Mouse (Mus musculus): ENCODE data around the gene Olfr90. TPM values are rescaled to one million over a fixed set of nuclear protein-coding genes. Genes with fewer than 3 reads are reported as not detected.
A peak's percentile ranks its signal among the peaks of the same experiment; 100 is the strongest.
"Not testable (repeated sequence)": the region's sequence is repeated elsewhere in the genome, so short reads cannot be mapped to it uniquely, and the experiment has no call there.

Gene Olfr90
- 0.17 TPM in 1 of 2 replicates, not detected in the other for polyA plus RNA-seq (2016; fragmentation: Nextera tagmentation; extraction: Ambion mirVana)

DNA sequence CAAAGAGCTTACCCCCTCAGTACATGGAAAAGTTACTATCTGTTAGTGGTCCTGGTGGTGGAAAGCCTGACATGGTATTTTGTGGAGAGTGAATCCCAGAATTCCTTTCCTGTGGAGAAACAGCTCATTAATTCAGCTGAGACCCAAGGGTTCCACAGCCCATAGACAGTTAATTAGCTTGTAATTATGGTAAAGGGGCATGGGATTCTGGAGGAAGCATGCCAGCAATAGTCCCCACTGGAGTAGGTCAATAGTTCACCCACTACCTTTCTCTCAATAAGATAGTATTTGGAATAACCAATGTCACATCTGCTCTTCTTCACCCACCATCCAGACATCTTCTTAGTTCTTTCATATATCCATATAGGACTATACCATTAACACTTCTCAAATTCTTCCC, at the start of gene Olfr90:
Olfr90 (minus strand) TSS at position 101 of the 400 bp plus-strand sequence.
- Histone ChIP-seq H3K9me3 (replicated peaks) (no peaks in the 10 kb centered on the region), H3K27ac (replicated peaks) (no peak within 1 kb of the TSS), H3K4me3 (no peak within 1 kb of the TSS), H3K27me3 (ENCODE audit: low read depth, poor library complexity, severe bottlenecking) (no peaks in the 10 kb centered on the region), H3K36me3 (no peaks in the 10 kb centered on the region), H3K4me1 (no peaks in the 10 kb centered on the region)
- no peak for DNase-seq (ENCODE audit: low spot score)

DNA sequence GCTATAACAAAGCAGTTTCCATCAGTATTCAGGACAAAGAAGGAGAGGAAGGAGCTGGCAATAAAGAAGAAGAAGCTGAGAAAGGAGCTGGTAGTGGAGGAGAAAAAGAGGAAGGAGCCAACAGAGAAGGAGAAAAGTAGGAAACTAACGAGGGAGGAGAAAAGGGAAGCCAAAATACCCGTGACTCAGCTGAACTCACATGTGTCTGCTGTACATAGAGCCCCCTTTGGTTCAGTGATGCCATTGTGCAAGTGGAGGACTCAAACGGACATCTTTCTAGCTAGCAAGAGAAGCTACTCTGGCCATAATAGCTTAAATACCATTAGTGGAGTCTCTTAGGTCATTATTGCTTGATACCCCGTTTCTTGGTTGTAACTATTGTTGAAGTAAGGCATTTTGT, 43.1 kb upstream of the Olfr90 start:
- not testable (repeated sequence) for H3K27ac ChIP-seq (replicated peaks); H3K4me3 ChIP-seq; H3K4me1 ChIP-seq; H3K27me3 ChIP-seq (ENCODE audit: low read depth, poor library complexity, severe bottlenecking); H3K9me3 ChIP-seq (replicated peaks); DNase-seq (ENCODE audit: low spot score); H3K36me3 ChIP-seq
- 75% methylated on average over 4 of the region's 4 CpGs for WGBS

DNA sequence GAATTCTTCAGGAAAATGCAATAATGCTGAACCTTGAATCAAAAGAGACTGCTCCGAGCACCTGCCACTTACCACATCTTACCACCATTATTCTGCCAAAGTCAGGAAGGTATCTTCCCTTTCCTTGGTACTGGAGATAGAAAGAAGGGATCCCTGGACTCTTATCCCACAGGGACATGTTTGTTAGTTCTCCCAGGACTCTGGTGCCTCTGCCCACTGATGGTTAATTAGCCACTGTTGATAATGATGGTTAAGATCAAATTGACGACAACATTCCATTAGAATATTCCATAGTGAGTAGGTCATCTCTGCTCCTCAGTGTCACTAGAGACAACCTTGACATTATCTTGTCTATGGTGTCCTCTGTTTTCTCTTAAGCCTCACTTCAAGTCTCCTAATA, 31.7 kb upstream of the Olfr90 start, which contains the start of gene Olfr92:
Olfr92 (minus strand) TSS at position 101 of the 400 bp plus-strand sequence.
- 94% methylated on average over 2 of the region's 2 CpGs for WGBS
- Histone ChIP-seq H3K27ac (replicated peaks) (no peak within 1 kb of the TSS), H3K4me3 (no peak within 1 kb of the TSS), H3K27me3 (ENCODE audit: low read depth, poor library complexity, severe bottlenecking) (no peaks in the 10 kb centered on the region), H3K4me1 (no peaks in the 10 kb centered on the region), H3K36me3 (no peaks in the 10 kb centered on the region), H3K9me3 (replicated peaks) (no peaks in the 10 kb centered on the region)
- no peak for DNase-seq (ENCODE audit: low spot score)

- H3K9me3 ChIP-seq (replicated peaks) = no peaks in the 10 kb centered on the region
- no peak within 1 kb of the TSS for H3K4me3 ChIP-seq
- H3K36me3 ChIP-seq = no peaks in the 10 kb centered on the region
- H3K4me1 ChIP-seq = no peaks in the 10 kb centered on the region
- 90% methylated on average over 1 of the region's 1 CpGs for WGBS
- no peak within 1 kb of the TSS for H3K27ac ChIP-seq (replicated peaks)
- H3K27me3 ChIP-seq (ENCODE audit: low read depth, poor library complexity, severe bottlenecking) = no peaks in the 10 kb centered on the region
- DNase-seq (ENCODE audit: low spot score) = no peak
Measured at GRCm38 (mm10) chr17:37098178-37098577, 9.9 kb upstream of the Olfr90 start, which contains the start of gene Olfr91. Gene Olfr91, minus strand, starts transcription at chr17:37098278.

DNA sequence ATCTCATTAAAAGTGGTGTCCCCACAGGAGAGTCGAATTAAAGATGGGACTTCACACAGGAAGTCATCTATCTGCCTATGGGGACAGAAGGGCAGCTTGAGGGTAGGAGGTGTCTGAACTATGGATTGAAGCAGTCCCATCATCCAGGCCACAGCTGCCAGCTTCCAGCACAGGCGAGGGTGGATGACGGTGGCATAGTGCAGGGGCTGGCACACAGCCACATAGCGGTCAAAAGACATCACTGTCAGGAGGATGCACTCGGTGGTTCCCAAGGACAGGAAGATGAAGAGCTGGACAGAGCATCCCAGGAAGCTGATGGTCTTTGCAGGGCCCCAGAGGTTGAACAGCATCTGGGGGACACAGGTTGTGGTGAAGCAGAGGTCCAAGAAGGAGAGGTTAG, 5.0 kb upstream of the Olfr90 start:
- WGBS = 88% methylated on average over 5 of the region's 5 CpGs
- no peaks in the 10 kb centered on the region for H3K36me3 ChIP-seq
- DNase-seq (ENCODE audit: low spot score) = no peak
- no peak overlapping the region for H3K27ac ChIP-seq (replicated peaks)
- H3K9me3 ChIP-seq (replicated peaks) = no peaks in the 10 kb centered on the region
- no peaks in the 10 kb centered on the region for H3K4me1 ChIP-seq
- no peaks in the 10 kb centered on the region for H3K27me3 ChIP-seq (ENCODE audit: low read depth, poor library complexity, severe bottlenecking)
- H3K4me3 ChIP-seq = no peak overlapping the region

DNA sequence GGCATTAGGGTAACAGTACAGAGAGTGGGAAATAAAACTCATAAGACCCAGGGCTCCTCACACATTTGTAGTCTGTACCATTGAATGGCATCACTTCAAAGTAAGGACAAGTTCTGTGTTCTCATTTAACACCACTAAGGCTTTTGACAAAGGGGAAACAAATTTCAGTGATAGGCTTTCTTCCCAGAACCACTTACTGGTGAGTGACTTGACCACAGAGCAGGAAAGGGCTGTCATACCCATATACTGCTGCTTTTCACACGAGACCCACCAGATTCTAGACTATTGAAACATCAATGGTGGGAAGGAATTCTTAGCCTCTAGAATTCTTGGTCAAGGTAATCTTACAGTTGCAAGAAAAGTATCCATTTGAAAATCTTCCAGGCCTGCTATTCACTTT, 3.9 kb upstream of the Olfr90 start:
- DNase-seq (ENCODE audit: low spot score) = no peak
- no peaks in the 10 kb centered on the region for H3K36me3 ChIP-seq
- H3K4me3 ChIP-seq = no peak overlapping the region
- no peaks in the 10 kb centered on the region for H3K27me3 ChIP-seq (ENCODE audit: low read depth, poor library complexity, severe bottlenecking)
- no peak overlapping the region for H3K27ac ChIP-seq (replicated peaks)
- WGBS = 80% methylated on average over 1 of the region's 1 CpGs
- no peaks in the 10 kb centered on the region for H3K9me3 ChIP-seq (replicated peaks)
- H3K4me1 ChIP-seq = no peaks in the 10 kb centered on the region

- Histone ChIP-seq H3K4me3 (no peak overlapping the region), H3K9me3 (replicated peaks) (no peaks in the 10 kb centered on the region), H3K36me3 (no peaks in the 10 kb centered on the region), H3K27ac (replicated peaks) (no peak overlapping the region), H3K4me1 (no peaks in the 10 kb centered on the region), H3K27me3 (ENCODE audit: low read depth, poor library complexity, severe bottlenecking) (no peaks in the 10 kb centered on the region)
- WGBS = 86% methylated on average over 10 of the region's 10 CpGs
- DNase-seq (ENCODE audit: low spot score) = no peak
Measured at GRCm38 (mm10) chr17:37085545-37085944, 2.8 kb downstream of the Olfr90 start.

DNA sequence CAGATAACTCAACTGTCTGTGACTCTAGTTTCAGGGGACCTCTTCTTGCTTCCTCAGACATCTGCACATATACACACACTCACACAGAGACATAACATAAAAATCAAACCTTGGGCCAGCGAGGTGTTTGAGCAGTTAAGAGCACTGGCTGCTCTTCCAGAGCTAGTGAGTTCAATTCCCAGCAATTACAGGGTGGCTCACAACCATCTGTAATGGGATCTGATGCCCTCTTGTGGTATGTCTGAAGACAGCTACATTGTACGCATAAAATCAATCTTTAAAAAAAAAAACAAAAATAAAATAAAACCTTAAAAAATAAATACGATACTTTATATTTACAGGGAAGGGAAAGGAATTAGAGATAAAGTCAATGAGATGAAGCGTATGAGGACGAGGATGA, 3.7 kb downstream of the Olfr90 start:
- Histone ChIP-seq H3K4me1 (peaks cover 8% of the 10 kb centered on the region), H3K4me3 (no peak overlapping the region), H3K27ac (replicated peaks) (no peak overlapping the region), H3K27me3 (ENCODE audit: low read depth, poor library complexity, severe bottlenecking) (no peaks in the 10 kb centered on the region), H3K9me3 (replicated peaks) (no peaks in the 10 kb centered on the region), H3K36me3 (no peaks in the 10 kb centered on the region)
- 68% methylated on average over 5 of the region's 5 CpGs for WGBS
- DNase-seq (ENCODE audit: low spot score) = no peak

GRCm38 (mm10) chr17:37083327-37083726, 5.0 kb downstream of the Olfr90 start:
- H3K9me3 ChIP-seq (replicated peaks) = no peaks in the 10 kb centered on the region
- H3K27me3 ChIP-seq (ENCODE audit: low read depth, poor library complexity, severe bottlenecking) = no peaks in the 10 kb centered on the region
- H3K27ac ChIP-seq (replicated peaks) = no peak overlapping the region
- 7% methylated on average over 8 of the region's 8 CpGs for WGBS
- H3K4me1 ChIP-seq = peaks cover 21% of the 10 kb centered on the region
- H3K36me3 ChIP-seq = no peaks in the 10 kb centered on the region
- no peak overlapping the region for H3K4me3 ChIP-seq
- DNase-seq (ENCODE audit: low spot score) = peak; percentile 70

GRCm38 (mm10) chr17:37081659-37082058, 6.6 kb downstream of the Olfr90 start:
- no peak for DNase-seq (ENCODE audit: low spot score)
- Histone ChIP-seq H3K4me3 (no peak overlapping the region), H3K27me3 (ENCODE audit: low read depth, poor library complexity, severe bottlenecking) (no peaks in the 10 kb centered on the region), H3K36me3 (peaks cover 5% of the 10 kb centered on the region; the same call in 1 of the 2 replicates), H3K4me1 (peaks cover 25% of the 10 kb centered on the region), H3K27ac (replicated peaks) (no peak overlapping the region), H3K9me3 (replicated peaks) (no peaks in the 10 kb centered on the region)
- 87% methylated on average over 4 of the region's 4 CpGs for WGBS

- WGBS = 14% methylated on average over 5 of the region's 5 CpGs
Measured at GRCm38 (mm10) chr17:37080119-37080518, 8.2 kb downstream of the Olfr90 start.

GRCm38 (mm10) chr17:37078990-37079389, 9.3 kb downstream of the Olfr90 start:
- Histone ChIP-seq H3K36me3 (peaks cover 31% of the 10 kb centered on the region), H3K4me3 (0 out of 2 replicates have a peak overlapping the region, but pooled peaks have one; percentile 23), H3K4me1 (peaks cover 29% of the 10 kb centered on the region), H3K27me3 (ENCODE audit: low read depth, poor library complexity, severe bottlenecking) (no peaks in the 10 kb centered on the region), H3K9me3 (replicated peaks) (no peaks in the 10 kb centered on the region), H3K27ac (replicated peaks) (peak overlapping the region; percentile 68)
- DNase-seq (ENCODE audit: low spot score) = peak; percentile 26
- WGBS = 9% methylated on average over 2 of the region's 2 CpGs

More at GRCm38 (mm10) chr17:37080119-37080518, 8.2 kb downstream of the Olfr90 start:
- no peak overlapping the region for H3K4me3 ChIP-seq
- H3K27ac ChIP-seq (replicated peaks) = no peak overlapping the region
- no peaks in the 10 kb centered on the region for H3K9me3 ChIP-seq (replicated peaks)
- no peak for DNase-seq (ENCODE audit: low spot score)
- peaks cover 25% of the 10 kb centered on the region for H3K4me1 ChIP-seq
- no peaks in the 10 kb centered on the region for H3K27me3 ChIP-seq (ENCODE audit: low read depth, poor library complexity, severe bottlenecking)
- peaks cover 20% of the 10 kb centered on the region for H3K36me3 ChIP-seq

DNA sequence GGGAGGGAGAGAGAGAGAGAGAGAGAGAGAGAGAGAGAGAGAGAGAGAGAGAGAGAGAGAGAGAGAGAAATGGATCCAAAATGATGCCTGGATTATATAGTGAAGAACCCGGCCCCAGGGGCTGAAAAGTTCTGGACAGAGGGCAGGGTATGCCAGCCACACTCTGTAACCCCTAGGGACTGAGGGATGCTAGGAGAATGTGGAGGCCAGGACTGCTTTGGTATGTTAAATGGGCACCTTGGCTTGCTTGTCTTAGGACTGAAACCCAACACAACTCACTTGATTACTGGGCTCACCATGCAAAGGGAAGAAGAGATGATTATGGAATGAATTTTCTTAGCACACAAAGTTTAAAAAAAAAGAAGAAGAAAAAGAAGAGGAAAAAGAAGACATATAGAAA, 10.1 kb downstream of the Olfr90 start:
- Histone ChIP-seq H3K4me3 (no peak overlapping the region), H3K27me3 (ENCODE audit: low read depth, poor library complexity, severe bottlenecking) (no peaks in the 10 kb centered on the region), H3K27ac (replicated peaks) (no peak overlapping the region), H3K36me3 (peaks cover 39% of the 10 kb centered on the region), H3K4me1 (peaks cover 33% of the 10 kb centered on the region), H3K9me3 (replicated peaks) (no peaks in the 10 kb centered on the region)
- 35% methylated on average over 1 of the region's 1 CpGs for WGBS
- no peak for DNase-seq (ENCODE audit: low spot score)

GRCm38 (mm10) chr17:37075766-37076165, 12.5 kb downstream of the Olfr90 start:
- Histone ChIP-seq H3K4me1 (peaks cover 49% of the 10 kb centered on the region), H3K27me3 (ENCODE audit: low read depth, poor library complexity, severe bottlenecking) (no peaks in the 10 kb centered on the region), H3K9me3 (replicated peaks) (no peaks in the 10 kb centered on the region), H3K27ac (replicated peaks) (no peak overlapping the region), H3K4me3 (no peak overlapping the region), H3K36me3 (peaks cover 63% of the 10 kb centered on the region)
- DNase-seq (ENCODE audit: low spot score) = no peak
- 95% methylated on average over 2 of the region's 2 CpGs for whole genome bisulfite sequencing

Data from midbrain, embryonic 10.5 days (tissue).